Mouse (Mus musculus) lung, postnatal 4 days (tissue): ENCODE measurements at regions not wholly inside any gene's neighbourhood (a gene's known extent, or its start where the extent isn't known, plus 50 kb on each side); places are given as distances from the start of the nearest gene placed in this dataset.
A peak's percentile ranks its signal among the peaks of the same experiment; 100 is the strongest.

Experiments
- DNase-seq, 2 experiments: peaks; one replicate each; pipeline ENCODE4 v3.0.0; 2021

DNA sequence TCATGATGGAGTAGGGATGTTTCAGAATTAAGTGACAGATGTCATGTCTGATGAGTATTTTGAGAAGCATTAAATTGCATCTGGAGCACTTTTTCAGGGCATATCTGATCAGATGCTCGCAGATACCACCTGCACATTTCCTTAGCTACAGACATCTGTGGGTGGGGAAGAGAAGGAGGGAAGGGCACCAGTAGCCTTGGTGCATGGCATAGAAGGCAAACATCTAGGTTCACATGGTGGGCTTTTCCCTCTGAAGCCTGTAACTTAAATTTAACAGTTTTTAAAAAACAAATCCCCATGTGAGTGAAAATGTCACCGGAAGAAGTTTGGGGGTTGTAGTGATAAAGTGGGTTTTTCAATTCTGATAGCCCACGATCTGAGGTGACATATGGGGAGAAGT lies 267.1 kb upstream of the Ptger4 start:
- no peak for DNase-seq

DNA sequence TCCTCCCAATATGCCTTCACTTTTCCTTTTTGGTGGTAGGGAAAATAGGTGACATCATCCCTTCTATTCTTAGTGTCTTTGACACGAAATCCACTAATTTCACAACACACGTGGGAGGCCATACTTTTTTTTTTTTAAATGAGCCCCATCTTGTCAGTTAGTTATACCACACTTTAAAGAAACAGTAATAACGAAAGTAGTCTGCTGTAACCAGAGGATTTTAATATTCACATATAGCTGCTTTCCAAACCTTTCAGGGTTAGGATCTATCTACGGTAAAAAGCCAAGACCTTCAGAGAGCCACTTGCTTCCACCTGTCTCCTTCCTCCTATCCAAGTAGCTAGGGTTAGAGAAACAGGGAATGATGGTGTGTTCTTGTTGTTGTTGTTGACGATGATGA lies 268.6 kb upstream of the Ptger4 start:
- no peak for DNase-seq

DNA sequence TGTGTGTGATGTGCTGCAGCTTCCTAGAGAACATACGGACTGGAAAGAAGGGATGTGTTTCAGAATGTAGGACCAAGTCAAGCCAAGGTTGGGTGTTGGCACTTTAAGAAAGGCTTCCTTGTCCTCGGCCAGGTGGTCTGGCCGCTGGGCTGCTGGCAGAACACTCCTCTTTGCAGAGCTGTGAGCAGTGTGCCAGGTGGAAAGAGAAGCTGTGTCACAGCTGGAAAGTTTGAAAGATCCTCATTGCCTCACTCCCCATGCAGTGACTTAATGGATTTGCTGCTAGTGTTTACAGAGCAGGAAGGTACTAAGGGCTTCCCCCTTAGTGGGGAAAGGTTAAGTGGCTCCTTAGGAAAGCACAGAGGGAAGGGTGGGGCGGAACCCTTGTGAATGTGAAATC lies 269.2 kb upstream of the Ptger4 start:
- DNase-seq = no peak

DNA sequence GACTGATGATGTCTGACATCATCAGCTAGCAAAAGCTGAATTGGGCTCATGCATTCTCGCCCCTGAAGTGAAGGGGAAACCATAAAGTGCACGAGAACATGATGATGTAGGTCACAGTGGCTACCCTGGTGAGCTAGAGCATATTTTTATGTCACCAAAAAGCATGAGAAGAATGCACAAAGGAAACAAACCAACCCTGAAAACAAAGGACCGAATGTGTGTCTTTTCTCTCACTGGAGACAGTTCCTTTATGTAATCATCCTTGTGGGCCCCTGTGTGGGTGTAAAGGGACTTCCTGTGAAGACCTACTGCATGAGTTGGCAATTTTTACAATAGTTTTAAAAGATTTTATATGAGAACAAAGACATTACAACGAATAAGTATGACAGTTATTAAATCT lies 270.2 kb upstream of the Ptger4 start:
- peak in 1 of 2 experiments; percentile 7 for DNase-seq

DNA sequence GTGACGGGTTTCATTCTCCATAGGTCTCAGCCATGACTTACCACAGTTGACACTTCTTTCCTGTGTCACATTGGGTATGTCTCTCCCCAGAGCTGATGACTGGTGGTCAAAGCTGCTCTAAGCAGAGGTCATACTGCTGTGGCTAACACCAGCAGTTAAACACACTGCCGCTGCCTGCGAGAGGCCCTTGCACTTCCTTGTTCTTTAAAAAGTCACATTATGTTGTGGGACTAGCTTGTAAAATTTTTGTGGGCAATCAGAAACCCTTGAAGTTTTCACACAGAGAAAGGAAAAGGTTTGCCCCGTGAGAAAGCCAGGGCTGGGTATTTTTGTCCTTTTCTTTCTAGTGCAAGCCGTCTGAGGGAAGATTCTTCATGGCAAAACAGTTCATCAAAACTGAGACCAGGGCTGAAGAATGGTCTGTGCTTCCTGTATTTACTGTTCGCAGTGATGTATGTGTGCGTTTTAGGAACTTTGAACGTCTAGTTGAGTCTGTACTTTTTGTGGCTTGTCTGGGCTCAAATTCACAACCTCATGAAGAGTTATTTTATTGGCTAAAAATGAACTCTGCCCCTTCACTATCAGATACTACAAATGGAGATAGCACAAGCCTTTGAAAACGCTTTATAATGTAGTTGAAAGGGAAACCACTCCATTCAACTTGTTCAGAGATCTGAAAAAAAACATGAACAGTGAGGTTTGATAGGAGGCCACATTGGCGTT lies 273.4 kb upstream of the Ptger4 start:
- peak in 1 of 2 experiments; percentile 11 for DNase-seq

DNA sequence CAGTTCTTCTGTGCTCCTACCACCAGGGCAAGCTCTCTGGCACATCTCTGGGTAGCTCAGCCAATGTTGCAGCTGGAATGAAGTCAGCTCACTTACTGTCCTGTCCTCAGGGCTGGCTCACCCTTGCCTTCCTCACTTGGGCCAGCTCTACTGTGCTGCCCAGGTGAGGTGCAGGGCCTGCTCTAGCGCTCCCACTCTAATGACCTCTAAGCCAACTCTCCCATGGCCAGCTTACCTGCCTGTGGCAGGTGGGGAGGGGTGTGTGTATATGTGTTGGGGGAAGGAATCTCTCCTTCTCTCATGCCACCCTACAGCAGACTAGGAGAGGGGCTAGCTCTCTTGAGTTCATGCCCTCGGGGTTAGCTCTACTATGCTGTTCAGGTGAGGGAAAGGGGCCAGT lies 275.6 kb upstream of the Ptger4 start:
- DNase-seq = no peak

DNA sequence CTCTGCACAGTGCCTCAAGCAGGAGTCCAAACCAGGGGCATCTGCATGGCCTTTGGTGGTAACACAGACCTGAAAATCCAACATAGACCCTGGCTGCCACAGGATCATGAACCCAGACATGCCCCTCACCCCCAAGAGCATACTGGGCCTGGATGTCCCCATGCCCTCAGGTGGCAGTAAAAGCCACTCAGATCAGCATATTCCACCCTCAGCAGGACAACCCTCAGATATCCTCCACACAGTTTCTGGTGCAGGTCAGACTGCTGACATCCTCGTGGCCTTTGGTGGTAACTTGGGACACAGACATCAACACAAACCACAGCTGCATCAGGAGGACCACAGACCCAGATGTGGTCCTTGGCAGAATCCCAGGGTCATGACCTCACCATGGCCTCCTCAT lies 276.0 kb upstream of the Ptger4 start:
- no peak for DNase-seq

DNA sequence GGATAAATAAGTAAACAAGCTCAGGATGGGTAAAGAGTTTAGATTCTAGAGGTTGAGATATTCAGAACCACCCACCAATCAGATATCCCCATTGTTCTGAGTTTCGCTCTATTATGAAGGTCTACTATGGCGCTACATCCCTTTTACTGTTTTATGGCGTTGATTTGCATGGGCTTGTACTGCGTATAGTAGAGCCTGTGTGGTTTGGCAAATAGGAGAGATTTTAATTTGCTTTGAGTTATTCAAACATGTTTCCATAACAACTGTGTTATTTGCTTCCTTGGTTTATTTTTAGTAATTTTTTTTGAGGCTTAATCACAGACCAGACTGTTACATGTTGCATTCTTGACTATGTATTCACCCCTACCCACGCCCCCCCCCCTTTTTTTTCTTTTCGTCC lies 284.6 kb upstream of the Ptger4 start:
- no peak for DNase-seq

DNA sequence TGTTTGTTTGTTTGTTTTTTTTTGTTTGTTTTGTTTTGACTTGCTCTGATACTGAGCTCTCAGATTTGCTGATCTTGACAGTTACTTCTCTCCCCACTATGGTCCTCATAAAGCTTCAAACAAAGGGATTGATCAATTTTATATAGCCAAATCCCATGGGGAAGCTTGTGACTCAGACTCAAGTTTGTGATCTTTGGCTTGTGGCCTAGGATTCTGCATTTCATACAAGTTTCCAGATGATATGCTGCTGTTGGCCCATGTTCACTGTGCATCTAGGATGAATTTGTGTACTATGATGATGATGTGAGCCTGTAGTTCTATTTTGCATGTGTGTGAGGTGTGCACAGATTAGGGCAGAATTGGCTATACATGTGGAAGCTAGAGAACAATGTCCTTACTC lies 289.7 kb upstream of the Ptger4 start:
- no peak for DNase-seq

DNA sequence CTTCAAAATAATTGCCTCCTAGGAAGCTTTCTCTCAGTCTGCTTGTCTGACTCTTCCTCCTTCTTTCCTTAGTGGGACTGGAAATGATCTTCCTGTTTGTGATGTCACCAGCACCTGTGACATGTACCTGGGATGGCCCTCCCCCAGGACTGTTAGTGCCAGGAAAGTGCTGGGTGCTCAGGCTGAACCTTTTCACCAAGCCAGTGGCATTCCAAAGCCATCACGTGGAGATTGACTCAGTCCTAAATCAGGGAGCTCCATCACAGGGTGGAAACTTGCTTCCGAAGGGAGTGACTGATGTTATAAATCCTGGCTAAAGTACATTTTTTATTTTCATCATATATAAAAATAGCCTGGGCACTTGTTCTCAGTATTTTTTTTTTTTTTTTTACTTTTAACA lies 293.4 kb upstream of the Ptger4 start:
- no peak for DNase-seq

DNA sequence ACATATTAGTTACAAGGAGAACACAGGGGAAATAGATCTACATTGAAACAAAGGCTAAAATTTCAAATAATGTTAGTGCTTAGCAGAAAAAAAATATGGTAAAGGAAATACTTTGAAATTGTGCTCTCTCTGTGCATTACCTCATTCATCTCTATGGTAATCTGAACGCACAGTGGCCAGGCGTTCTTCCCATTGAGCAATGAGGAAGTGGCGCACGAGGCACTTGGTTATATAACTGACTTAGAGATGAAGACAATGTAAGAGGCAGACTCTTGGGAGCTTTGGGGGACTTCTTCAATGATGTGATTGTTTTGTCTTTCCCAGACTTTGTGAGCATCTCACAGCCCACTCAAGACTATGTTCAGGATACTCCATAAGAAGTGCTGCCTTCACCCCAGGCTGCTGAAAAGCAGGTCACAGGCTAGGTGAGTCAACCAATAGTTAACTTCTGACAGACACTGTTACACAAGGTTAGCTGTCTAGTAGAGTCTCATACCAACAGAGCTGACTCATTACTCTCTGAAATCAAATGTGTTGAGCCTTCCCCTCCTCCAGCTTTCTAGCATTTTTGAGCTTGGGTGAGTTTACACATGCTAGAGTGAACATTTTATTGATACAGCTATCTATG lies 295.4 kb upstream of the Ptger4 start:
- DNase-seq = peak in 1 of 2 experiments; percentile 10

DNA sequence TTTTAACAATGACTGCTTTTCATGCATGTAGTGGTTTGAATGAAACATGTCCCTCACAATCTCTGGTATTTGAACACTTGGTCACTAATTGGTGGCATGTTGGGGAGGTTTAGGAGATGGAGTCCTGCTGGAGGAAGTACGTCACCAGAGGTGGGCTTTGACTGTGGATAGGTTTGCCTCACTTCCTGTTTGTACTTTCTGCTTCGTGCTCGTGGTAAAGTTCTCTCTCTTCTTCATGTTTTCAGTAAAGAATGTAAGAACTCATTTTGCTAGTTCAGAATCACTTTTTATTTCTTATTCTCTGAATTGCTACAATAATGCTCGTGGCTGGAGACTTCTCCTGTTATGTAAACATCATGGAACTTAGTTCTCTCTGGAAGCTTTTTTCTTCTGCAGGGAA lies 310.5 kb upstream of the Ptger4 start:
- no peak for DNase-seq

DNA sequence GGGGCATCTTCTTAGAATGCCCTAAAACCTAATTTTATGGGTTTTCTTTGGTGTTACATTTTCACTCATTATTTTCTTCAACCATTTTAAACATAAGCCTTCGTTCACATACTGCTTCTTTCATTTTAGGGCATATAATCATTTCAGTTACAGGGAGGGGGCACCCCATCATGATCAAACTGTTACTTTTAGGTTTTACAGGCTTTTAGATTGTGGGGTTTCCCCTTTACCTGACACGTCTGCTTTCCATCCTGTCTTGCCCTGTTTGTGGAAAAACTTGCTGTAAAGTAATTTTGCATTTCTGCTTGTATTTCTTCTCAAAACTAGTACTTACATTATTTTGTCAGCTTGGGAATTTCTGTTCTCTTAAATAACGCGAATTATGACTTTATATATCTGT lies 310.9 kb upstream of the Ptger4 start:
- no peak for DNase-seq

DNA sequence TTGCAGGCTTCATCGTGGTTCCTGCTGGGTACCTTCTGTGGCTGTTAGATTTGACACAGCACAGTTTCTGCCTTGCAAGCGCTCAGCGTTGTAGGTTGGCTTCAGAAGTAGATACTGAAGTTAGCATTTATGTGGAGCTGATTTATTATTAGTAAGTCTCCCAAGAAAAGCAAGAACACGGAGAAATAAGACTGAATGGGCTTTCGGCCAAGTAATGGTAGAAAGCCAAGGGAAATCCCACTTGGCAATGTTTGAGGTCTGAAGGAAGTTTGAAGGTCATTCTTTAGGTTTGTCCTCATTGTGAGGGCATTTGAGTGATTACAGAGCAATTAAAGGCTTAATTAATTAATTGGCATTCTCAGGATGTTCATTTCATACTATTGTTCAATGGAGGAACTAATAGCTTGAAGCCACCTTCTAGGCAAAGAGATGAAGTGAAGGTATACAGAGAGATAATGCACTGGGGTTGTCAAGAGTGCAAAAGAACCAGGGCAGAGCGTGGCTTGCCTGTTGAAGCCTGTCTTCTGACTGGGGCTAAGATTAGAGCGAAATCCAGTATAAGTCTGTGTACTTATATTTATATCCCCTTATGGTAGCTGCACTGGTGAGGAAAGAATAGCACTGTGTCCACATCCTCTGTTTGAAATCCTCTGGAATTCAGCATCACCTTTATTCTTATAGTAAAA lies 311.5 kb upstream of the Ptger4 start:
- DNase-seq = no peak

DNA sequence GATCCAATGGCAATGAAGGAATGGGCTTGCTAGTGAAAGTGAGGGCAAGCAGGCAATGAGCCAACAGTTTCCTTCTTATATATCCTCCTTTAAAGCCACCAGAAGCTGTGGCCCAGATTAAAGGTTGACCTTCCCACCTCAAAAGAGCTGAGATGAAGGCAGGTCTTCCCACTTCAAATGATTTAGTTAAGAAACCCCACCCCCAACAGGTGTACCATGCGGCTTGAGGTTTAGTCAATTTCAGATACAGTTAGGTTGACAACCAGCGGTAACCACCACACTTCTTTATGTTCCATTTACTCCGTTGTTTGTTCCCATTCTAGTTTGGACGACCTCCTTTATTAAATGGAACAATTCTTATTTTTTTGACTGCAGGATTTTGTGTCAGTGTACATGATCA lies 317.8 kb upstream of the Ptger4 start:
- DNase-seq = no peak

DNA sequence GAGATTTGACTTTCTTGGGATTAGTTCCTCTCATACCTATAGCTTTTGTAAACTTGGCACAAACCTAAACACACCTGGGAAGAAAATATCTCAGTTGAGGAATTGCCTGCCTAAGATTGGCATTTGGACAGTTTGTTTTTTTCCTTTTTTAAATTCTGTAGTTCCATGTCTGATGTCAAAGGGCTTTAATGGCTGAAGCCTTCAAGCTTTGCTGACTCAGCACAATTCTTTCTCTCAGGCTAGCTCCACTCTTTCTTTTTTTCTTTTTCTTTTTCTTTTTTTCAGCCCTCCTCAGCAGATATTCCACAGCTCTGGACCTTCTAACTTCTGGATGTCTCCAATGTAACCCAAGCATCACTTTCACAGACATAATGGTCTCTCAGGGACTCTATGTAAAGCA lies 330.4 kb upstream of the Ptger4 start:
- DNase-seq = no peak

DNA sequence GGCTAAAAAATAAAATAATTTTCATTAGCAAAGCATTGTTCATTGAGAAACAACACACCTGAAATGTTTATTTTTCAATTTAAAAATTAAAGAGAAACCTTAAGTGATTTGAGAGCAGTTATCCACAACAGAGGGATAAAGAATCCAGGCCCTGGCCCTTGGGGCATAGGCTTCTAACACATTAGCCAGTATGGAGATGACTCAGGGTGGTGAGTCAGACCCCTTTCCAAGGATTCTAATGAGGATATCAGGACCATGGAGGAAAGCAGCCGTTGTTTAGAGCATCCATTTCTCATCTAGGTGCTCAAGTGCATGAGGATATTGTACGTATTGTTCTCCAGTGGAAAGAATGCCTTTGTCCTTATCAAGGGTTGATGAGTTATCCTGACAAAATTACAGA lies 335.6 kb upstream of the Ptger4 start:
- no peak for DNase-seq

DNA sequence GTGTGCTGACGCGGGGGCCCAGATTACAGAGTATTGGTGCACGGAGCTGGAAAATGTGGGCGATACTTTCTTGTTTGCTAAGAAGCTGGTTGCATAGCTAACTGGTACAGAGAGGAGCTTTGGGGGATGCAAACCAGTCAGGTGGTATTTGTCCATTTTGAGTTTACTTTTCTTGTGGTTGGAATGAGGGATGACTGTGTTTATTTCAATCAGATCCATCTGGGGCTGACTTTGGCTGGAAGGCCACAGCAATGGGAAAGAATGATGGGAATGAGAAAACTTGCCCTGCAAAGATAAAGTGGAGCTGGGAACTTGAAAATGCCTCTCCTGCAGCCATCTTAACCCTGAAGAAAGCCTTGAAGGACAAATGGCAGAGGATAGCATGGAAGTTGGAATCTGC lies 336.4 kb upstream of the Ptger4 start:
- DNase-seq = no peak

DNA sequence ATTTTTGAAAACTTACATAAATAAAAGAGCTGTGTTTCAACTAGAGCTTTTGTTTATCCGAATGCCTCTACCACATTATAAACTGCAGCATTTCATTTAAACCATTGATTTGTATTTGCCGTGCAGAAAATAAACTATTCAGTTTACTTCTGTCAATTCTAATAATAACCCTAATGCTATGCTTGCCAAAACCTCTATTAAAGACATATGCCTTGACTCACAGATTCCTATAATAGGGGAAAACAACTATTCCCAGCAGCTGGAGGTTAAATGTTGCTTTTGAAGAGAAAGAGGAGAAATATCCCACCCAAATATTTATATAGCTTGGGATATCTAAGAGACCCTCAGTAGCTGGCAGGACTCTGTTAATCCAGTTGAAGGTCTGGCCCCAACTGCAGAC lies 340.4 kb upstream of the Ptger4 start:
- no peak for DNase-seq

DNA sequence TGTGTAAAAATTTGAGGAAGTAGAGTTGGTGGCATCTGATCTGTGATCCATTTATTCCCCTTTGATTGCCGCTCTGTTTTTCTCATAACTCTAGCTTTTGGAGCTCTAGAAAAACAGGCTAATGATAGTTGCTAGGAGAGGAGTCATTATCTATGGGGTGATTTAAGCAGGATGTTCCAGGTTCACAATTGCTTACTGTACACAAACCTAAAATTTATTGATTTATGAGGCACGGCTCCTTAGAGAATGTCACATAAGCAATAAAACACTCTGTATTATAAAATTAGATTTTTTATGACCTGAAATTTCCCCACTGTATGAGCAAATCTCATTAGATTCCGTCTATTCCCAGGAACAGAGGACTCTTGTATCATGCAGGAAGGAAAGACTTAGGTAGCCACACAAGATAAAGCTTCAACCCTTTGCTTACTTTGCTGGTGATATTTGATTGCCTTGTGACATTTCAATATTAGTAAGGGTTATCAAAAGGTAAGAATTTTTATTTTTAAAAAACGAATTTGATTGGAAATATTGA lies 360.8 kb upstream of the Ptger4 start:
- DNase-seq = no peak

DNA sequence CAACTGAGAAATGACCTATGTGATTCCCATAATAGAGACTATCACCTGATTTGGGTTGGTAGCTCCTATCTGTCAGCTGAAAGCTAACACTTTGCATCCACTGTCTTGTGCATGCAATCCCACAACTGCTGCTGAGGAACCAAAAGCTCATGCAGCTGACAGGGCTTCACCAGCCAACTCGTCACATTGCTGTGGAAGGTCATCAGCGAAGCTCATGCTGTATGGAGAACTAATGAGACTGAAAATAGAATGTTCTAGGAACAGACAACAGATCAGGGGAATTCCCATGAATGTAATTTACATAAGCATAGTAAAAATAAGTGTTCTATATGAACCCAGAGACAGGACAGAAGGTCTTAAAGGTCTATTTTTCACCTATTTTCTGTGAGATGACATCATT lies 363.5 kb upstream of the Ptger4 start:
- no peak for DNase-seq

DNA sequence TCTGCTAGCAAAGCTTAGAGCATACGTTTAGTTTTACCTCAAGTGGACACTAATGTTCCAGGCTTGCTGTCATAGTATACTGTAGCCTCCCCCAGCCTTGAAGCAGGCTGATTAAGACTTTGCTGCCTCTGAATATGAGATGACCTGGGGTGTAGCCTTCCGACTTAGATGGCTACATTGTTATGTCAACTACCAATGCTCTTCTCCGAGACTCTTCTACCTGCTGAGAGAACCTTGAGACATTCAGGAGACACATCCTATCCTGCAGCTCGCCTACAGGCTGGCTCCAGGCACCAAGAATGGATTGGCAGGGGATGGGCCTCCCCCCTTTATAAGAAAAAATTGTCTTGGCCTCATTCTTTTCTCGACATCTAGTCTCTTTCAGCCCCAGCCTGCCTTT lies 379.0 kb upstream of the Ptger4 start:
- no peak for DNase-seq

DNA sequence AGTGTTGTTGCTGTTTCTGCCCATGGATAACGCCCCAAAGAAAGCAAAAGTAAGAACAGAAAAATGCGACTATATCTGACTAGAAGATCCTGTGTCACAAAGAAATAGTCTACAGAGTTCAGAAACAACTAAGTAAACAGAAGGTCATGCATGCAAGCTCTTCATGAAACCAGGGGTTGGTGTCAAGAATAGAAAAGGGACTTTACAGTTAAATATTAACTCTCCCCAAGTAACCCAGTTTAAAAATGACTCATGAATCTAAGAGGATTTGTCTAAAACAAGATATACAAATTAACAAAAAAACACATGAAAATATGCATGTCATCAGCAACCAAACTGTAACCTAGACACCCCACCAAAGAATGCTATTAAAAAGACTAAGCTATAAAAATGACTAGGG lies 381.4 kb upstream of the Ptger4 start:
- no peak for DNase-seq

DNA sequence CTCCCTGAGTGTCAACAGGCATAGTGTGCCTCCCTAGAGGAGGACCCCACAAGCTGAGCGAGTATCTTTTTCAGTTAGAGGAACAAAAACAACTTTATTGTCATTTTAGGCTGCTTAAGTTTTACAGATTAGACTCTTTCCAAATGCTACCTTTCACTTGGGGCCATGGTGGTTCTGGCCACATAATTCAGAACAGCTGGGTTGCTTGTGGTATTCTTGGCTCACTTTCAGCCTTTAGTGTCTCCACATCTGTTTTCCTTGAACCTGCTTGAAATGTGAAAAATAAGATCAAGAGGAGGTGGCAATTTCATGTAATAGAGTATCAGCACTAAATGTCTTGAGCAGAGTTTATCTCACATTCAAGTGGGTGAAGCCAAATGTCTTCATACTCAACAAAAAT lies 402.7 kb upstream of the Ptger4 start:
- DNase-seq = no peak
